Mouse (Mus musculus) right cerebral cortex, postnatal 25 days (tissue): ENCODE data around the gene H2-Eb2.

Experiments used
- DNase-seq: peaks from one replicate; pipeline ENCODE4 v3.0.0; 2022

H2-Eb2 gene

DNA sequence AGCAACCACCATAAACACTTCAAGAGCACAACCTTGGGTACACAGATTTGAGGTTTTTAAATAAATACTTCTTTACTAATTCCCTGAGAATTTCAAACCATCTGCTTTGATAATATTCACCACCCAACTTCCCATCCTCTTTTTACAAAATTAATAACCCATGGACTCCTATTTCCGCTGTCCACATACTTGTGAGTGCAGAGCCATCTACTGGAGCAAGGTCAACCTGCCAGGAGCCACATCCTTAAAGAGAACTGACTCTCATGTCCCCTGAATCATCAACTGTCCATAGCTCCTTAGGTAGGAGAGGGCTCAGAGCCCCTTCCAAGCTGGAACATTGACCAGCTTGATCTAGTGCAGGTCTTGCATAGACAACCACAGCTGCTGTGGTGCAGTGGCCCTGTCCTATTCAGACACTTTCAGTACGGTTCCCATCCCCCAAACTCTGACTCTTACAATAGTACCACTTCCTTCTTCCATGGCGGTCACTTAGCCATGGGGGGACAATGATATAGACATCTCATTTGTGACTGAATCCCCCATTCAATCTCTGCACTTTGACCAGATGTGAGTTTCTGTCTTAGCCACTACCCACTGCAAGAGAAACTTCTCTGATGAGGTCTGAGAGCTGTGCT, 38.3 kb downstream of the H2-Eb2 start:
- no peak for DNase-seq

DNA sequence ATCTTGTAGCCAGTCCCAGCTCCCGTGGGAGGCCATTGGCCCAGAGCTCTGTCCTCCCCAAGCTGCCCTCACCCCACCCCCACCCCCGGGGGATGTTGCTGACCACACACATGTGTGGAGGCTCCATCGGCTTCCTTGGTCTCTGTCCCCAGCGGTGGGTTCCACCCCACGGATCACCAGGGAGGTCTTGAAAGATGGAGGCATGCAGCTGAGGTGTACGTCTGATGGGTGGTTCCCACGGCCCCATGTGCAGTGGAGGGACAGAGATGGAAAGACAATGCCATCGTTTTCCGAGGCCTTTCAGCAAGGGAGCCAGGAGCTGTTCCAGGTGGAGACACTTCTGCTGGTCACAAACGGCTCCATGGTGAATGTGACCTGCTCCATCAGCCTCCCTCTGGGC, 39.6 kb downstream of the H2-Eb2 start:
- no peak for DNase-seq

DNA sequence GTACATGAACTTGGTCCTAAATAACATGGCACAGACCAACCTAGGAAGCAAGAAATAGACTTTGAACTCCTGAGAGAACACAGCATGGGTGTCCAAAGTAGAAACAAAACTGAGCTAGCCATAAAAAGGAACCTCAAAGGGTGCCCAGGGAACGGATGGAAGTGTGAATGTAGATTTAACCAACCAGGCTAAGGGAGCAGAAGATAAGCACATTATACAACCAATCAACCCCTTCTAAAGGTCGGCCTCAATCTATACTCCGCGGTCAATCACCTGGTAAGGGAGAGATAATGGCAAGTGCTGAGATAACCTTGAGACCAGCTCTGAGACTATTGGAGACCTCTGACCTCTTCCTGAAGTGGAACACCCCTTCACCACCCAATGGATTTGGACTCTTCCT, 45.1 kb downstream of the H2-Eb2 start:
- DNase-seq: no peak

DNA sequence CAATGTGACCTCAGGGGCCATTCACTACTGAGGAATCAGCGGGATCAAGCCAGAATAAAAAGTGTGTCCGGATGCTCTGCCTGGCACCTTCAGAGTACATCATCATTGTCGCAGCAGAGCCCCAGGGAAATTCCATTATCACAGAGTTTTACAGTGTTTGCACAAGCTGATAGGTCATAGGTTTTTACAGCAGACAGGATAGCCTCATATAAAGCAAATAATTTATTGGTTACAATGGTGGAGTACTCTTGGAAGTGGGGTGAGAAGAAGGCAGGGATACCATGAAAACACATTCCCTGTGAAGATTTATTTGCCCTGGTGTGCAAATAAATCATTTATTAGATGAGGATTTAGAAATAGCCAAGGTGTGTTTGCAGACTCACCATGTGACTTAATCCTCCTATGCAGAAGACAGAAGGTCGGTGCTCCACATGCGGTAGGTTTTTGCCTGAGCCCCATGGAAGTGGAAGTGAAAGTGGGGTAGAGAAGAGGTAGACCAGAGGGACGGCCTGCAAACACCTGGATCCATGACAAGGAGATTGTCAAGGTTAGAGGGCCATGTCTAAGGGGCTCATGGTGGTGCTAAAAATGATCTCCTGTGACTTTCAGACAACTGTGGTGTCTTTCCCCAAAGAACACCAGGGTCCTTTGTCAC, 47.7 kb downstream of the H2-Eb2 start:
- no peak for DNase-seq

DNA sequence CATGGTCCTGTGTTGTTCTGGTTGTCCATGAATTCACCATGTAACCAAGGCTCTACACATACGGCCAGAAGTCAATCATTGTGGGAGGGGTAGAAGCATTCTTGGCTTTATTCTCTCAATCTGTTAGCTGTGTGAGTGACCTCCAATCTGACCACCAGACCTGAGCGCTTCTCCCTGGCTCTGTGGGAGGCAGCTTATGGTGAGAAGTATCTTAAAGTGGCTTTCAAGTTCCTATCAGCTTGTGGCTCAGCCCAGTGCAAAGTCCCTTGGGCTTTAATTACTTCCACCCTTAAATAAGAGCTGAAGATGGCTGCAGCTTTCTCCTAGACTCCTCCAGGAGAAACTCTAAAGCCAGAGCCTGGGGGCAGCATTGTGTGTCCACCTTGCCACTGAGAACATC, 51.4 kb downstream of the H2-Eb2 start, which contains the start of gene Btnl1:
Btnl1 (plus strand) TSS at position 286 of the 400 bp plus-strand sequence.
- DNase-seq: no peak

DNA sequence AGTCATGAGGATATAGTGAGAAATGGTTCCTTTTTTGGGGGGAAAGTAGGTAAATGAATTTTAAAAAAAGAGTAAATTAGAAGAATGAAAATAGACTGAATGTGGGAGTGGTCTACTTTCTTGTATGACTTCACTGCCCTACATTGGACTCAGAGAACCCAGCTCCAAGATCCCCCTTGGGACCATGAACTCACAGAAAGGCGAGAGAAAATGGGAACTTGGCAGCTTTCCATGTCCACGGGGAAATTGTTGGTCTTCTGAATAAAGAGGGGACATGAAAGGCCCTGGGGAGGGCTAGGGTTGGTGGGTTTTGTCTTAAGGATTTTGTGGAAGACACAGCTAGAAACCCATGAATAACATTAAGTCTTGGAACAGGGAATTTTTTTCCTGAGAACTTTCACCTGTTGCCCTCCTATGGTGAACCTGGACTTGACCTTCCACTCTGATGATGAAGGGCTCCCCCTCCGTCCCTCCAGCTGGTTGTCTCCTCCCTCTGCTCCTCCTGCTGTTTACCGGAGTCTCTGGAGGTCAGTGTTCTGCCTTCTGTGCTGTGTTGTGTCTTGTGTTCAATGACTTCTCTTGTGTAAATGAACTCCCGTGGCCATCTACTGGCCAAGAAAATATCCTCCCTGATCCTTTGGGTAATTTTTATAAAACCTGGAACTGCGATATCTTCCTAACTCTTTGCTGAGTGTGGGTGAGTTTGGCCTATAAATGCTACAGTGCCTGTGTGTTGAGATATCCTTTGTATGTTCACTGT, 52.2 kb downstream of the H2-Eb2 start:
- no peak for DNase-seq

DNA sequence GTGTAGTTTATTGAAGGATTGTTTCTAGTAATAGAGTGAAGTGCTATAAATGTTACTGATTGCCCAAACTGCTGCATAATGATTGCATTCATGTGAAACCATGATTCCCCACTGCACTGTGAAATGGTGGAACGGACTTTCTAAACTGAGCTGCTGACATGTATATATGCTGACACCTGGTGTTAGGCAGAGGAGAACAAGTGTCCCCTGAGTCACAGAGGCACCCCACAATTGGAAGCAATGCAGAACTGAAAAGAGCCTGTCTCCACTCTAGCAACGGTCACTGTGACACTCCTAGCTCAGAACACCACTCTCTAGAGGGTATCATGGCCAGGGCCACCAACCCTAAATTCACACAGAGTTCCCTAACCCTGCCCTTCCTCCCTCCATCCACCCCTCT, 53.3 kb downstream of the H2-Eb2 start:
- DNase-seq: no peak

DNA sequence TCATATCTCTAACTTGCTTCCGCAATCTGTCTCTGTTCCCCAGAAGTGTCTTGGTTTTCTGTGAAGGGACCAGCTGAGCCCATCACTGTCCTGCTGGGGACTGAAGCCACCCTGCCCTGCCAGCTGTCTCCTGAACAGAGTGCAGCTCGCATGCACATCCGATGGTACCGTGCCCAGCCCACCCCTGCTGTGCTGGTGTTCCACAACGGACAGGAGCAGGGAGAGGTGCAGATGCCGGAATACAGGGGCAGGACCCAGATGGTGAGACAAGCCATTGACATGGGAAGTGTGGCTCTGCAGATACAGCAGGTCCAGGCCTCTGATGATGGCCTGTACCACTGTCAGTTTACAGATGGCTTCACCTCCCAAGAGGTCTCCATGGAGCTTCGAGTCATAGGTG, 54.0 kb downstream of the H2-Eb2 start:
- DNase-seq: no peak

DNA sequence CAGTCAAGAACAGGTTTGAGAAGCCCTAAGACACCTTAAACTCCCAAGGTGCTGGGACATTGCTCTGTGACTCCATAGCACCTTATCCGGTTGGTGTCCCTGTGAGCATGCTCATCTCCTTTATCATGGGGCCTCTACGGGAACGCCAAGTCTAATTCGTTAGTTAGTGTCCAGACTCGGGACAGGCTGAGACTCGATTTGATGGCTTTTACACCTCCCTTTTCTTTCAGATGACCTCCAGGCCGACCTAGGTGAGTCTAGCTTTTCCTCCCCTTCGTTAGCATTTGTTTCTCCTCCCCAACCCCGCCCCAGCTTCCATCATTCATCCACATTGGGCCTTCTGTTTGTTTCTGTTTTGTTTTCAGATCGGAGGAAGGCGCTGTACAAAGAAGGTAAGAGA, 56.4 kb downstream of the H2-Eb2 start:
- DNase-seq: no peak

DNA sequence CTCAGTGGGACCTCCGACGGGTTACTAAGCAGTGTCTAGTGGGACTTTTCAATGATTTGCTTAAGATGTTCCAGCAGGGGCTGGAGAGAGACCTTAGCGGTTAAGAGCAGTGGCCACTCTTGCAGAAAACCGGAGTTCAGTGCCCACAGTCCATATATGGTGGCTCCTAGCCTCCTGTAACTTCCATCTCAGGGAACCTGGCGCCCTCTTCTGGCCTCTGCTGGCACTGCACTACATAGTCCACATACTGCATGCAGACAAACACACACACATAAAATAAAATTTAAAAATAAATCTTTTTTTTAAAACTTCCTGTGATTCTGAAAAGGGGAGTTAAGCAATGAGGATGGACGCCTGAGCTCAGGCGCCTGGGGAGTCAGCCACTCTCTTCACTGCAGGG, 57.7 kb downstream of the H2-Eb2 start:
- DNase-seq: no peak

DNA sequence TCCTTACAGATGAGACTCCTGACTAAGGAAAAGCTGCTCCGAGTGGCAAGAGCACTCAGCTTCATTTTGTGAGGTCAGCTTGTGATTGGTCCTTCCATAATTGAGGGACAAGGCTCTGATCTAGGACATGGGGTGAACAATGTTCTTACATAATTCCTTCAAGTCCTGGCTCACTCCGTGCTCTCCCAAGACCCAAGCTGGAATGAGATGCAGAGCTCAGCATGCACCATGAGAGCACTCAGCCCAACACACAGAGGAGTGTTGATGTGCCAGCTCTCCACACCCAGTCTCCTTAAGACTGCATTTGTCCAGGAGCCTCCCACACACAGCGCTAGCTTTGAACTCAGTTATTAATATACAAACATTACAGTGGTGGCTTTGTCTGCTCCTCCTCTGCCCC, 59.2 kb downstream of the H2-Eb2 start:
- DNase-seq: no peak

DNA sequence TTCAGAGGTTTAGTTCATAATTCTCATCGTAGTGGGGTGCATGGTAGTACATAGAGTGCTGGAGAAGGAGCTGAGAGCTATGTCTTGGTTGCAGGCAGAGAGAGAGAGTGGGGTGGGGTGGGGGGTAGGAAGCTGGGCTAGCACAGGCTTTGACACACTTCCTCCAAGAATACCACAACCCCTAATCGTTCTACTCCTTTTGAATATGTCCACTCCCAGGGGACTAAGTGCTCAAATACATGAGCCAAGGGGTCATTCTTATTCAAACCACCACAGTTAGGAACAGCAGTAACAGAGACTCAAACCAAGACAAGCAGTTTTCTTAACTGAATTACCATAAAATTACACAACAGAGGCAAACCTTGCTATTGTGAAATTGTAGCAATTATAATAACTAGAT, 61.2 kb downstream of the H2-Eb2 start:
- no peak for DNase-seq

DNA sequence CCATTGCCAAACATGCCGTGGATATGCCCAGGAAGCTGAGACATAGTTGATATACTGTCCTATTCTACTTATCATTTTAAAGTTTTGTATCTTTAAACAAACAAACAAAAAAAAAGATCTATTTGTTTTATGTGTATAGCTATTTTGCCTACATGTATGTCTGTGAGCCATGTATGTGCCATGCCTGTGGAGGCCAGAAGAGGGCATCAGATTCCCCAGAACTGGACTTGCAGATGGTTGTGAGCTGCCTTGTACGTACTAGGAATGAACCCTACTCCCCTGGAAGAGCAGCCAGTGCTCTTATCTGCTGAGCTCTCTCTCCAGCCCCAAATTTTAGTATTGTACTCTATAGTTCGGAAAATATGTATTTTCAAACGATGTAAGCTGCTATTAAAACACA, 63.0 kb downstream of the H2-Eb2 start:
- no peak for DNase-seq
